Mouse (Mus musculus) CH12.LX (cell line): ENCODE measurements around the gene AI854703. TPM values are rescaled to one million over a fixed set of nuclear protein-coding genes. Genes with fewer than 3 reads are reported as not detected.

ENCODE experiments used
- DNase-seq: peaks from one replicate; pipeline ENCODE4 v3.0.0-alpha.2; 2013; ENCODE audit errors: extremely low read depth
- H3K27ac ChIP-seq: 2 replicates; pipeline ENCODE4 v1.5.1; 2012; ENCODE audit warnings: low read depth, mild to moderate bottlenecking, control low read depth, moderate library complexity; ENCODE audit not compliant: insufficient read depth
- H3K27me3 ChIP-seq: replicated peaks from 2 replicates; pipeline ENCODE3; 2012; ENCODE audit warnings: inconsistent platforms
- H3K36me3 ChIP-seq, 2 experiments: replicated peaks in 1 of 2; 2 replicates each; pipeline versions ENCODE3 to v1.6.1; 2012; ENCODE audit warnings: inconsistent platforms in 1 of 2, low read length in 1 of 2, mild to moderate bottlenecking in 1 of 2, mixed read lengths in 1 of 2, moderate library complexity in 1 of 2; ENCODE audit not compliant: control insufficient read depth in 1 of 2, insufficient read depth in 1 of 2
- H3K4me1 ChIP-seq, 2 experiments: 2 replicates each; pipeline ENCODE4 v1.6.1; 2012; ENCODE audit warnings: inconsistent platforms in 1 of 2, moderate library complexity in 1 of 2; ENCODE audit not compliant: insufficient read depth in 2 of 2, control insufficient read depth in 1 of 2
- H3K4me2 ChIP-seq: 2 replicates; pipeline ENCODE4 v1.6.1; 2012; ENCODE audit warnings: low read depth, mild to moderate bottlenecking, control low read depth; ENCODE audit not compliant: poor library complexity, insufficient read depth, severe bottlenecking
- H3K4me3 ChIP-seq, 3 experiments: fragments of 150-350 bp in 1 of 3; sonication (generic) in 1 of 3; replicated peaks in 1 of 3; 2 replicates each; pipeline versions ENCODE3 to v1.5.1; 2011 to 2012; ENCODE audit warnings: low read depth in 2 of 3, low read length in 2 of 3, mild to moderate bottlenecking in 2 of 3, moderate library complexity in 2 of 3, control low read depth in 1 of 3, improper control_type of control experiment in 1 of 3, inconsistent platforms in 1 of 3, mixed read lengths in 1 of 3; ENCODE audit not compliant: poor library complexity in 1 of 3
- H3K79me2 ChIP-seq: replicated peaks from 2 replicates; pipeline ENCODE4 v1.6.1; 2012; ENCODE audit warnings: mild to moderate bottlenecking, moderate library complexity; ENCODE audit not compliant: control insufficient read depth, poor library complexity, insufficient read depth, severe bottlenecking; ENCODE audit errors: extremely low read depth
- H3K9ac ChIP-seq: 2 replicates; pipeline ENCODE4 v1.6.1; 2012; ENCODE audit warnings: low read depth, mild to moderate bottlenecking, control low read depth, moderate library complexity; ENCODE audit not compliant: insufficient read depth
- H3K9me3 ChIP-seq: replicated peaks from 2 replicates; pipeline ENCODE3; 2012; ENCODE audit warnings: low read length, inconsistent platforms, mixed read lengths
- BHLHE40 ChIP-seq: IDR thresholded peaks from 2 replicates; pipeline ENCODE4 v1.6.1; 2011; ENCODE audit warnings: mild to moderate bottlenecking, low read depth, low read length, improper control_type of control experiment
- CHD2 ChIP-seq: IDR thresholded peaks from 2 replicates; pipeline ENCODE4 v1.6.1; 2011; ENCODE audit warnings: low read length, improper control_type of control experiment
- CTCF ChIP-seq, 2 experiments: IDR thresholded peaks in 1 of 2; conservative IDR thresholded peaks in 1 of 2; 2 replicates each; pipeline ENCODE4 v1.5.1; 2011 to 2012; ENCODE audit warnings: low read depth in 2 of 2, low read length in 2 of 2, improper control_type of control experiment in 1 of 2, inconsistent platforms in 1 of 2, mild to moderate bottlenecking in 1 of 2, moderate library complexity in 1 of 2
- ELF1 ChIP-seq: IDR thresholded peaks from 2 replicates; pipeline ENCODE4 v1.6.1; 2014; ENCODE audit warnings: low read depth, mild to moderate bottlenecking, inconsistent platforms, low read length, improper control_type of control experiment
- ETS1 ChIP-seq: conservative IDR thresholded peaks from 2 replicates; pipeline ENCODE4 v1.6.1; 2012; ENCODE audit warnings: low read depth, mild to moderate bottlenecking, inconsistent platforms, low read length, improper control_type of control experiment, moderate library complexity
- GABPA ChIP-seq: IDR thresholded peaks from 2 replicates; pipeline ENCODE4 v1.6.1; 2012; ENCODE audit warnings: low read depth, low read length, improper control_type of control experiment, inconsistent platforms; ENCODE audit not compliant: insufficient replicate concordance
- HCFC1 ChIP-seq: IDR thresholded peaks from 2 replicates; pipeline ENCODE4 v1.6.1; 2012; ENCODE audit warnings: low read depth, mild to moderate bottlenecking, inconsistent platforms, low read length, improper control_type of control experiment
- IRF4 ChIP-seq: IDR thresholded peaks from 2 replicates; pipeline ENCODE4 v1.6.1; 2014; ENCODE audit warnings: low read depth, mild to moderate bottlenecking, inconsistent platforms, low read length, improper control_type of control experiment
- MAFK ChIP-seq: IDR thresholded peaks from 2 replicates; pipeline ENCODE4 v1.6.1; 2011; ENCODE audit warnings: low read length, improper control_type of control experiment; ENCODE audit not compliant: insufficient replicate concordance
- MAX ChIP-seq: IDR thresholded peaks from 2 replicates; pipeline ENCODE4 v1.6.1; 2011; ENCODE audit warnings: low read length, improper control_type of control experiment
- MAZ ChIP-seq: IDR thresholded peaks from 2 replicates; pipeline ENCODE4 v1.6.1; 2012; ENCODE audit warnings: low read depth, mild to moderate bottlenecking, inconsistent platforms, low read length, improper control_type of control experiment, moderate library complexity
- MEF2A ChIP-seq: IDR thresholded peaks from 2 replicates; pipeline ENCODE4 v1.6.1; 2014; ENCODE audit warnings: low read depth, mild to moderate bottlenecking, inconsistent platforms, low read length, improper control_type of control experiment, borderline replicate concordance
- MXI1 ChIP-seq: IDR thresholded peaks from 2 replicates; pipeline ENCODE4 v1.6.1; 2011; ENCODE audit warnings: mild to moderate bottlenecking, low read depth, low read length, improper control_type of control experiment
- MYC ChIP-seq: IDR thresholded peaks from 2 replicates; pipeline ENCODE4 v1.6.1; 2011; ENCODE audit warnings: low read depth, mild to moderate bottlenecking, improper control_type of control experiment, low read length
- NELFE ChIP-seq: IDR thresholded peaks from 2 replicates; pipeline ENCODE4 v1.6.1; 2011; ENCODE audit warnings: low read depth, low read length, improper control_type of control experiment
- NRF1 ChIP-seq: IDR thresholded peaks from 2 replicates; pipeline ENCODE4 v1.6.1; 2014; ENCODE audit warnings: low read depth, mild to moderate bottlenecking, inconsistent platforms, low read length, improper control_type of control experiment, moderate library complexity
- PAX5 ChIP-seq: IDR thresholded peaks from 2 replicates; pipeline ENCODE4 v1.6.1; 2012; ENCODE audit warnings: low read length, inconsistent platforms, mixed read lengths
- POLR2A ChIP-seq: IDR thresholded peaks from 2 replicates; pipeline ENCODE4 v1.6.1; 2011; ENCODE audit warnings: low read depth, mild to moderate bottlenecking, improper control_type of control experiment, low read length
- POLR2AphosphoS2 ChIP-seq: IDR thresholded peaks from 2 replicates; pipeline ENCODE4 v1.6.1; 2011; ENCODE audit warnings: low read depth, low read length, improper control_type of control experiment
- RAD21 ChIP-seq: IDR thresholded peaks from 2 replicates; pipeline ENCODE4 v1.6.1; 2011; ENCODE audit warnings: low read depth, mild to moderate bottlenecking, low read length, improper control_type of control experiment, moderate library complexity
- RCOR1 ChIP-seq: conservative IDR thresholded peaks from 2 replicates; pipeline ENCODE4 v1.6.1; 2012; ENCODE audit warnings: low read depth, mild to moderate bottlenecking, inconsistent platforms, low read length, improper control_type of control experiment
- SIN3A ChIP-seq: IDR thresholded peaks from 2 replicates; pipeline ENCODE4 v1.6.1; 2012; ENCODE audit warnings: low read length, improper control_type of control experiment, inconsistent platforms
- TBP ChIP-seq: conservative IDR thresholded peaks from 2 replicates; pipeline ENCODE4 v1.6.1; 2011; ENCODE audit warnings: low read depth, low read length, improper control_type of control experiment
- TCF12 ChIP-seq: IDR thresholded peaks from 2 replicates; pipeline ENCODE4 v1.6.1; 2014; ENCODE audit warnings: low read depth, mild to moderate bottlenecking, inconsistent platforms, low read length, improper control_type of control experiment
- UBTF ChIP-seq: IDR thresholded peaks from 2 replicates; pipeline ENCODE4 v1.6.1; 2012; ENCODE audit warnings: low read depth, mild to moderate bottlenecking, inconsistent platforms, low read length, improper control_type of control experiment, moderate library complexity
- USF1 ChIP-seq: IDR thresholded peaks from 2 replicates; pipeline ENCODE4 v1.6.1; 2014; ENCODE audit warnings: low read depth, mild to moderate bottlenecking, inconsistent platforms, low read length, improper control_type of control experiment
- USF2 ChIP-seq: conservative IDR thresholded peaks from 2 replicates; pipeline ENCODE4 v1.6.1; 2011; ENCODE audit warnings: low read depth, low read length, improper control_type of control experiment
- ZMIZ1 ChIP-seq: IDR thresholded peaks from 2 replicates; pipeline ENCODE4 v1.6.1; 2012; ENCODE audit warnings: low read depth, mild to moderate bottlenecking, inconsistent platforms, low read length, improper control_type of control experiment
- ZNF384 ChIP-seq: IDR thresholded peaks from 2 replicates; pipeline ENCODE4 v1.6.1; 2012; ENCODE audit warnings: low read depth, low read length, improper control_type of control experiment, inconsistent platforms
- dilution Hi-C: fragments of 300-500 bp; cut with MboI; formaldehyde crosslinking; loops from 2 replicates; pipeline ENCODE4 v1.14.3; 2020; ENCODE audit warnings: low sequenced_read_pairs; ENCODE audit not compliant: extremely low pct_unique_long_range_greater_than_20kb, extremely low pct_ligation_motif_present
- in situ Hi-C: fragments of 300-500 bp; cut with MboI; formaldehyde crosslinking; loops from 3 replicates; pipeline ENCODE4 v1.14.3; 2019; ENCODE audit warnings: low sequenced_read_pairs, low pct_ligation_motif_present, low pct_unique_long_range_greater_than_20kb, mixed read lengths
- polyA plus RNA-seq: library from polyadenylated mRNA; unstranded; fragments of >175 nt; gene quantifications from 2 replicates; pipeline ENCODE4 v1.2.1, GENCODE M21; 2012; ENCODE audit warnings: low read depth; ENCODE audit not compliant: insufficient read length
- total RNA-seq, 2 experiments: library from RNA; depleted of rRNA; stranded (reverse); fragments of 300-350 nt in 1 of 2; fragments of >200 nt in 1 of 2; gene quantifications; 2 replicates each; pipeline ENCODE4 v1.2.3; 2012 to 2014

The AI854703 gene
- total and polyA plus RNA-seq, 3 experiments, result 2.1 to 5.3 (median 4.8) TPM

- H3K4me3 ChIP-seq, result no peak overlapping the region
- H3K4me2 ChIP-seq, result no peak overlapping the region
- H3K9ac ChIP-seq, result no peak overlapping the region
- H3K27me3 ChIP-seq, result no peaks in the 10 kb centered on the region
- H3K27ac ChIP-seq, result no peak overlapping the region
- peaks cover 4 to 31% of the 10 kb centered on the region in 2 experiments; a peak in 3 of 4 replicates for H3K4me1 ChIP-seq
- peaks cover 27 to 50% of the 10 kb centered on the region in 2 experiments for H3K36me3 ChIP-seq
- in situ Hi-C loops, result no loop called here
- H3K79me2 ChIP-seq, result peaks cover 9% of the 10 kb centered on the region; the same call in 1 of the 2 replicates
- peaks cover 3% of the 10 kb centered on the region for H3K9me3 ChIP-seq
- no peak for DNase-seq
- no peak for TF ChIP-seq MEF2A
- TF ChIP-seq RAD21, result no peak
- no peak for TF ChIP-seq NELFE
- TF ChIP-seq PAX5, result no peak
- no peak for TF ChIP-seq MYC
- no peak for TF ChIP-seq GABPA
- no peak for TF ChIP-seq USF2
- no peak for TF ChIP-seq RCOR1
- TF ChIP-seq POLR2A, result no peak
- TF ChIP-seq MAZ, result no peak
- TF ChIP-seq MAFK, result no peak
- no peak for TF ChIP-seq SIN3A
- no peak for TF ChIP-seq BHLHE40
- no peak for TF ChIP-seq NRF1
- TF ChIP-seq ZNF384, result no peak
- no peak for TF ChIP-seq POLR2AphosphoS2
- no peak for TF ChIP-seq USF1
- no peak for TF ChIP-seq IRF4
- TF ChIP-seq HCFC1, result no peak
- no peak for TF ChIP-seq ETS1
- dilution Hi-C loops, result no loop called here
Observed at GRCm38 (mm10) chr6:48600594-48600993, 26.0 kb upstream of the AI854703 start.

- dilution Hi-C loops (no loop called here), in situ Hi-C loops (no loop called here)
- DNase-seq, result peak; percentile 91
- peak within 1 kb of the TSS; percentile 2; the same call in 1 of the 2 replicates for H3K27ac ChIP-seq
- peak within 1 kb of the TSS; percentile 74 to 86 (median 82) for H3K4me3 ChIP-seq
- H3K27me3 ChIP-seq, result no peaks in the 10 kb centered on the region
- peaks cover 21 to 43% of the 10 kb centered on the region in 2 experiments for H3K36me3 ChIP-seq
- TF ChIP-seq IRF4, result no peak
- no peak for TF ChIP-seq ETS1
- peak; percentile 71 for TF ChIP-seq USF1
- TF ChIP-seq MAZ, result 0 out of 2 replicates have a peak, but pooled peaks have one; percentile 11
- peak; percentile 90 for TF ChIP-seq POLR2A
- 0 out of 2 replicates have a peak, but pooled peaks have one; percentile 11 for TF ChIP-seq MXI1
- peak; percentile 67; the same call in 1 of the 2 replicates for TF ChIP-seq TBP
- peak; percentile 90 for TF ChIP-seq CHD2
- TF ChIP-seq ZMIZ1, result peak; percentile 83; the same call in 1 of the 2 replicates
- TF ChIP-seq MAX, result 0 out of 2 replicates have a peak, but pooled peaks have one; percentile 33
- peak; percentile 84 for TF ChIP-seq TCF12
- TF ChIP-seq NELFE, result peak; percentile 78
- no peak for TF ChIP-seq CTCF (conservative IDR thresholded peaks at IDR 0.05 in 1 of 2, IDR thresholded peaks at IDR 0.05 in 1 of 2; ENCODE audit: low read depth in 2 of 2, low read length in 2 of 2)
- no peak for TF ChIP-seq PAX5
- TF ChIP-seq POLR2AphosphoS2, result peak; percentile 74
- TF ChIP-seq USF2, result peak; percentile 26; the same call in 1 of the 2 replicates
- TF ChIP-seq GABPA, result no peak
- no peak for TF ChIP-seq UBTF
- peak; percentile 49; the same call in 1 of the 2 replicates for TF ChIP-seq HCFC1
- TF ChIP-seq ELF1, result peak; percentile 43; the same call in 1 of the 2 replicates
- H3K4me1 ChIP-seq, result peaks cover 4 to 31% of the 10 kb centered on the region in 2 experiments; a peak in 3 of 4 replicates
- H3K9ac ChIP-seq, result peak within 1 kb of the TSS; percentile 39
- H3K9me3 ChIP-seq, result peaks cover 3% of the 10 kb centered on the region
- H3K79me2 ChIP-seq, result peaks cover 3% of the 10 kb centered on the region; the same call in 1 of the 2 replicates
- H3K4me2 ChIP-seq, result peak within 1 kb of the TSS; percentile 73
Observed at GRCm38 (mm10) chr6:48601271-48602079, 25.1 kb upstream of the AI854703 start, which contains the start of gene Zfp775. TSS of gene Zfp775 (plus strand) at chr6:48602063.
